Mouse (Mus musculus): Measurements from ENCODE around the gene Tap1.
"Not testable (repeated sequence)": the region's sequence is repeated elsewhere in the genome, so short reads cannot be mapped to it uniquely, and the experiment has no call there.

The Tap1 gene

DNA sequence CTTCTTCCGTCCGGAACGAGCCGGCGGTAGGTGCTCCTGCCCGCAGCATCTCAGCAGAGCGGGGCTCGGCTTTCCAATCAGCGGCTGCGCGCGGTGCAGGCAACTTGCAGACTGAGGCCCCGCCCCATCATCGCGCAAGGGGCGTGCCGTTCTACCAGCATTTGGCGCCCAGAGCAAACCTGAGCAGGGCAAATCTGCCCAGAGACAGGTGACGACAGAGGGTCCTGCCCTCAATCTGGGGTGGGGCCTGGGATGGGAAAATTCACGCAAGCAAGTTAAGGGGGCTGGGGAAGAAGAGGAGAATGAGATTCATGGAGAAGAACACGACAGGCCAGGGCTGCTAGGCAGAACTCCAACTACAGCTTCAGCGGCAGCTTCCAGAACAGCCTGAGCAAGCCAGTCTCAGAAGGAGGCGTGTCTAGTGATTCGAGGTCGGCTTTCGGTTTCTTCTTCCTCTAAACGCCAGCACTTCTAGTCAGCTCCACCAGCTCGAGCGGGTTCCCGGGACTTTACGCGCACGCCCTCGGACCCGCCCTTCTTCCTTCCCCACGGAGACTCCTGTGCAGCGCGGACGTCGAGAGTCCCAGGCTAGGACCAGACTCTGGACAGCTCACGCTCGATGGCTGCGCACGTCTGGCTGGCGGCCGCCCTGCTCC, at the start of gene Tap1, which contains the start of gene Psmb9:
Tap1 (plus strand) TSS at position 293 of the 656 bp plus-strand sequence.
Psmb9 (minus strand) TSS at position 504 of the 656 bp plus-strand sequence.
- peak; percentile 93 for DNase-seq (ENCODE audit: extremely low read depth, insufficient read length, low spot score)

DNA sequence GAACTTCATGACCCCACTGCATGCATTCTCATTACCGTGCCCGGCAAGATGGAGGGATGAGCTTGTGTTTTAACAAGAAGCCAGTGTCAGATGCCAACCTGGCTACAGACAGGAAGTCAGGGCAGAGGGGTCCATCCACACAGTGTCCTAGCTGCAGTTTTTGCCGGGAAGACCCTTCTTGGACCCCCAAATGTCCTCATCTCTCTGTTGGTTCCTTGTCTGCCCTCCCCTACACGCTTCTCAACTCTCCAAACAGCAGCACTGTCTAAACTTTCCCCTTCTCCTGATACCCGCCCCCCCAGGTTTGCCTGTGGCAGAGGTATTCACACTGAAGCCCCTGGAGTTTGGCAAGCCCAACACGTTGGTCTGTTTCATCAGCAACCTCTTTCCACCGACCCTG, 49.8 kb upstream of the Tap1 start:
- DNase-seq (ENCODE audit: extremely low read depth, insufficient read length, low spot score), result no peak

DNA sequence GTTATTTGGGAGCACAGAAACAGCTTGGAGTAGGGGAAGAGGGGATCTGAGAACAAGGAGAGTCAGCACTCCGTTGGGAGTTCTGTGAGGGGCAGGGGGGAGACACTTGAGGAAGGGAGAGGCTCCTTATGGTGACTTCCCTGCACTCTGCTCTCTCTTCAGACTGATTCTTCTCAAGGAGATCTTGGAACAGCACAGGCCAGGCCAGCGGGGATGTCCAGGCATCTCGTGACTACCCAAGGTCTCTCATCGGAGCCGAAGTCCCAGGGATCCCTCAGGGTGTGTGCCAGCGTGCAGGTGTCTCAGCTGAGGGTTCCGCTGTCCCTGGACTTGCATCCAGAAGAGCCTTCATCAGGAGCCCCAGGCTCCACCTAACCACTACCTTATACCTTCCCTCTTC, 48.7 kb upstream of the Tap1 start:
- DNase-seq (ENCODE audit: extremely low read depth, insufficient read length, low spot score), result no peak

DNA sequence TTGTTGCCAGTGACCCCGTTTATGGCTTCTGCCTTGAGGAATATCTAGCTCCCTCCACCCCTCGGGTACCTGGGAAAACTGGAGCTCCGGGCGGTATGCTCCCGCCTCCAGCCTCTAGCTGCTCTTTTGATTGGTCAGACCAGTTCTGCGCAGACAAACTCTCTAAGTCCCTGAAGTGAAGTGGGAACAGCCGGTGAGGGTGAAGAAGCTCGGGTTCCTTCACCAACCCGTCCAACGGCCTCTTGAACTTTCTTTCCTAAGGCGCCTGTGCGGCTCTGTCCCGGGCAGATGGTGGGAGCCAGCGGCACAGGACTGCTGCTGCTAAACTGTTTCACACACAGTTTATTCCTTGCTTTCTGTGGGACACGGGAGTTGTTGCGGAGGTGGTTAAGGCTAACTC, 47.9 kb upstream of the Tap1 start:
- no peak for DNase-seq (ENCODE audit: extremely low read depth, insufficient read length, low spot score)

DNA sequence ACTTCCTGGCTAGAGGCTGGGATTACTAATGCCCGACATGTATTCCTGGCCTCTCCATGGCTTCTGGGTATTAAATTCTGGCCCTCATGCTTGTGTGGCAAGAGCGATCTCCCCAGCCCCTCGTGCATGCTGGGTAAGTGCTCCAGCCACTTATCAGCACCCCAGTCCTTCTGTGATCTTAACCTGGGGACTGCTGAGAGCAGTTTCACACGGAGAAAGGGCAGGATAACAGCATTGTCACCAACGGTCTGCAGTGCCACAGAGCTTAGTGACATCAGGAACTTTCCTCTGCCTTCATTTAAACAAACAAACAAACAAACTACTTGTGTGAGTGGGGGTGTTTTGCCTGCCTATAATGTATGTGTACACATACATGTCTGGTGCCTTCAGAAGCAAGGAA, 47.1 kb upstream of the Tap1 start:
- no peak for DNase-seq (ENCODE audit: extremely low read depth, insufficient read length, low spot score)

DNA sequence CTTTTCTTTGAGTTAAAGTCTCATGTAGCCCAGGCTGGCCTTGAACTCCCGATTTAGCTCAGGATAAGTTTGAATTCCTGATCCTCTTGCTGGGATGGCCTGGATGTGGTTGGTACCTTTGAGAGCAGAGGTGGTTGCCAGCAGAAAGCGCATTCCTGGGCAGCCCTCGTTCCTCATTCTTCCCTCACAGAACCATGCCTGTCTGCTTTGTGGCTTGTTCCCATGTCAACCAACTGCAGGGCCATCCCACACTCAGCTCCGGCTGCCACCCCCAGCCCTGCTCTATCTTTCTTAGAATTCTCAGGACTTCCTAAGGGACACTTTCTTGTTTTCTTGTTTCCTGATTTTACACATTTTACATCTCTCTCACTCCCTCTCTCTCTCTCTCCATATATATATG, 45.9 kb upstream of the Tap1 start:
- DNase-seq (ENCODE audit: extremely low read depth, insufficient read length, low spot score), result no peak

DNA sequence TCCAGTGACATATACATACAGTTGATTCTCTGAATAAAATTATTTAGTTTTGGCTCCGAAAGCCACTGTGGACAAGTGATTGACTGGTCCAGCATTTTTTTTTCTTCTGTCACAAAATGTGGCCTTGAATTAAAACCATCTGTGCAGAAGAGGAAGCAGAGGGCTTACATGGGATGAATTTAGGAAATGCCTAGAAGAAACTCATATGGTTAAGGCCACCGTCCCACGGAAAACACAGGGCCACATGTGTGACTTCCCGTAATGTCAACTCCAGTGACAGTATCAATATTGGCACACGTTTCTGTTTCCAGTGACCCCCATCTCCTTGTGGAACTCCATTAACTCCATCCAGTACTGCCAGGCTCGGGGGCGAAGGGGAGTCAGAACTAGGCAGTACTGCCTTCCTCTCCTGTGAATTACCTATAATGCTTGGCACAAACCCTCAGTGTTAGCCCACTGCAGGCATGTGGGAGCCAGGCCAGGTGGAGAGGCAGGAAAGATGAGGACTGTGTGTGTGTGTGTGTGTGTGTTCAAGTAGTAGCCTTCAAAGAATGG, 44.8 kb upstream of the Tap1 start:
- no peak for DNase-seq (ENCODE audit: extremely low read depth, insufficient read length, low spot score)

DNA sequence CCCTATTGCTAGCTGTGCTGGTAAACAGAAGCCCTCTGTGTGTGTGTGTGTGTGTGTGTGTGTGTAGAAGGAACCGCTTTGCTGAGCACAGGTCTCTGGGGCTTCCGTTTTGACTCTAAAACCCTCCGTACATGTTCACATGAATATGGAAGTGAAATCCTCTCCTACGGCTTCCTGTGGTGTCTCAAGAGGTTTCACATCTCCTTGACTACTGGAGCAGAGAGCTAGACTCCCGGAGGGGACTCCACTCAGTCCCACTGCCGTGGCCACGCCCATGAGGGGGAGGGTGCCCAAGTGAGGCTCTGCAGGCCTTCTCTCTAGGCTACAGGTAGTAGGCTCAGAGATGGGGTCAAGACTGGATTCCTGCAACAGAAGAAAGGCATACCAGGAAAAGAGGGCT, 44.3 kb upstream of the Tap1 start, which contains the start of gene H2-DMb2:
H2-DMb2 (plus strand) TSS at position 275 of the 400 bp plus-strand sequence.
- no peak for DNase-seq (ENCODE audit: extremely low read depth, insufficient read length, low spot score)

DNA sequence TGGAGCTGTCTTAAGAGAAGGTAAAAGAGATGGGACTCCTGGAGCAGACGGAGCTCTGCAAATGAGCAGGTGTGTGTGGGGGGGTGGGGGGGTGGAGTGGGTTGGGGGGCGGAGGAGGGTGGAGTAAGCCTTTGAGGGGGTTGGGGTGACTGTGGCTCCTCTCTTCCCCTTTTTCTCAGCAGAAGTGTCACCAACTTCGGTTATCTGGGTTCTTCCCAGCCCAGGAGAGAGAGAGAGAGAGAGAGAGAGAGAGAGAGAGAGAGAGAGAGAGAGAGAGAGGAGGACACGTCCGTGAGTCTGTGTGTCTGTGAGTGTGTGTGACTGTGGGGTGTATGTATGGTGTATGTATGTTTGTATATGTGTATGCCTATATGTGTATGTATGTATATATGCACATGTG, 43.9 kb upstream of the Tap1 start:
- no peak for DNase-seq (ENCODE audit: extremely low read depth, insufficient read length, low spot score)

DNA sequence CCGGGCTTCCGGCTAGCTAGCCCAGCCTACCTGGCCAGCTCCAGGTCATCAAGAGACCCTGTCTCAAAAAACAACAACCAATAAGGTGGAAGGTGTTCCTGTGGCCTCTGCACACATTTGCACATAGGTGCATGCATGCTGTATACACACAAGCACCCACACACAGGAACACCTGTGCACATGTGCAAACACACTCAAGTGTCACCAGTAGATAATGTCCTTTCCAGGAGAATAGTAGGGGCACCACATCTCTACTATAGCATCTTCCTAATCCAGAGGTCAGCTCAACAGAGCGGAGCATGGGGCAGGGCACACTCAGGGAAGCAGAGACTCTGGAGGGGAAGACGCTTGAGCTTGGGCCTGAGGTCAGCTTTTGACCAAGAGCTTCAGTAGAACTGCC, 43.1 kb upstream of the Tap1 start:
- not testable (repeated sequence) for DNase-seq (ENCODE audit: extremely low read depth, insufficient read length, low spot score)

DNA sequence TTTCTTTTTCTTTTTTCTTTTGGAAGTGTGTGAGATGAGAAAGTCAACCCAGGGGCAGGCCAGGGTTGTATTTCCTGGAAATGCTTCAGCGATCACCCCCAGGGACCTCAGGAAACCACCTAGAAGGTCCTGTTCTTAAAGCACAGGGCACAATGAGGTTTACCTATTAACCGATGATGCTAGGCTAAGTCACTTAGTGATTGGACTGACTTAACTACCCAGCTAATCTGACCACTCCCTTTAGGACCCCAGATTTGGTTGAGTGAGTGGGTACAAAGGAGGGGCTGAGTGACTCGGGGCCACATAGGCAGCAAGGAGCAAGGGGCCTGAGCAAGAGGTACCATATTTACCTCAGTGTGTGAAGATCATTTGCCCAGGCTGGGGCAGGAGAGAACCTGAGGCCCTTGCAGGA, 42.4 kb upstream of the Tap1 start:
- no peak for DNase-seq (ENCODE audit: extremely low read depth, insufficient read length, low spot score)

DNA sequence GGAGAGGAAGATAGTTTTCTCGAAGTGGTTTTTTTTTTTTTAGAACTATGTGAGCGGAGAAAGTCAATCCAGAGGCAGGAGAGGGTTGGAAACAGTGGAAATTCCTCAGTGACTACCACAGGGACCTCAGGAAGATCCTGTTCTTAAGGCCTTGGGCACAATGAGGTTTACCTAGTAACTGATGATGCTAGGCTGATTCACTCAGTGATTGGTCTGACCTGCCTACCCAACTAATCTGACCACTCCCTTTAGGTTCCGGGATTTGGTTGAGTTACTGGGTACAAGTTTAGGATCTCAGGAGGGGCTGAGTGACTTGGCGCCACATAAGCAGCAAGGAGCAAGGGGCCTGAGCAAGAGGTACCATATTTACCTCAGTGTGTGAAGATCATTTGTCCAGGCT, 34.4 kb upstream of the Tap1 start, which contains the start of gene H2-DMb1:
H2-DMb1 (plus strand) TSS at position 150 of the 400 bp plus-strand sequence.
- peak; percentile 47 for DNase-seq (ENCODE audit: extremely low read depth, insufficient read length, low spot score)

DNA sequence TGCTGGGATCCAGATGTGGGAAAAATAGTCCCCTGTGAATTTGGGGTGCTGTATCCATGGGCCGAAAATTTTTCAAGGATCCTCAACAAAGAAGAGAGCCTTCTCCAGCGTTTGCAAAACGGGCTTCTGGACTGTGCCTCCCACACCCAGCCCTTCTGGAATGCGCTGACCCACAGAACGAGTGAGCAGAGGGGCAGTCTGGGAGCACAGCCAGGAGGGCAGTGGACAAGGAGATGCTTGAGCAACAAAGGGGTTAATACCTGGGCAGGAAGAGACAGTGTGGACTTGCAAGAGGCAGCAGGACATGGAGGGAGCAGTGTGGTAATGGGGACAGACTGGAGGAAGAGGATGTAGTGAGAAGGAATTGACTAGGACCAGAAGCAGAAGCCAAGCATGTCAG, 31.8 kb upstream of the Tap1 start:
- no peak for DNase-seq (ENCODE audit: extremely low read depth, insufficient read length, low spot score)

DNA sequence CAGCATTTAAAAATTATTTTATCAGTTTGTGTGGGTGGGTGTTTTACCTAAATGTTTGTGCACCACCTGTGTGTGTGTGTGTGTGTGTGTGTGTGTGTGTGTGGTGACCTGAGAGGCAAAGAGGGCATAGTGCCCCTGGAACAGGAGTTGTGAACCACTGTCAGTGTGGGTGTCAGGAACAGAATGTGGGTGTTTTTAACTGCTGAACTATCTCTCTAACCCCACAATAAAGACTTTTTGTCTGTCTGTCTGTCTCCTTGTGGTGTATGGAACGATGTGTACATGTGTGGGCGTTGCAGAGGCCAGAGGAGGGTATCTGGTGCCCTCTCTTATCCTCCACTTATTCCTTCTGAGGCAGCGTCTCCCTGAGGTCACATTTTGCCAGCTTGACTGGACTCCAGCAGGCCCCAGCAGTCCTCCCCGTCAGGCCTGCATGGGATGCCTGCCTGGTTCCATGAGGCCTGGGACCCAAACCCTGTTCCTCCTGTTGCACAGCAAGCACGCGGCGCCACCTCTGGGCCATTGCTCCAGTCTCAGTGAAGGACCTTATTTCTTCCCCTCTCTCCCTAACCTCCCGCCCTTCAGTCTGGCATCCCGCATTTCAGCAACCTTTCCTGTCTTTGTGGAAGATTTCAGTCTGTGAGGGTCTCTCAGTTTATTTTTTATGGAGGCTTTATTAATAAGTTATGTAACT, 23.0 kb upstream of the Tap1 start:
- DNase-seq (ENCODE audit: extremely low read depth, insufficient read length, low spot score), result no peak

DNA sequence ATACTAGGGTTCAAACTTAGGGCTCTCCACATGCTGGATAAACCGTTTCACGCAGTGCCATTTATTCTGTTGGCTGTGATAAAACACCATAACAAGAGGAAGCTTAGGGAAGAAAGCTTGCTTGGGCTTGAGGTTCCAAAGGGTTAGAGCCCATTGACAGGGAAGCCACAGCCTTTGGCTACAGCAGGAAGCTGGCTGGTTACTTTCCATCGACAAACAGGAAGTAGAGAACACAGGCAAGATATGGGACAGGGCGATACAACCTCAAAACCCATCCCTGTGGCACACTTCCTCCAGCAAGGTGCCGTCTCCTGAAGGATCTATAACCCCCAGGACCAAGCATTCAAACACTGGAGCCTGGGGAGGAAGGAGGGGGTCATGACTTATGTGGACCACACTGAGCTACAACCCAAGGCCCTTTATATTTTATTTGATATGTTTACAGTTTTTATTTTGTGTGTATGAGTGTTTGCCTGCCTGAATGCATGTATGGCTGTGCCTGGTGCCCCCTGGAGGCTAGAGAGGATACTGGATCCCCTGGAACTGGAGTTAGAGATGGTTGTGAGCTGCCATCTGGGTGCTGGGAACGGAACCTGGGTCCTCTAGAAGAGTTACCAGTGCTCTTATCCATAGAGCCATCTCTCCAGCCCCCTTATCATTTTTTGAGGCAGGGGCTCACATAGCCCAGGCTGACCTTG, 22.2 kb upstream of the Tap1 start:
- no peak for DNase-seq (ENCODE audit: extremely low read depth, insufficient read length, low spot score)

DNA sequence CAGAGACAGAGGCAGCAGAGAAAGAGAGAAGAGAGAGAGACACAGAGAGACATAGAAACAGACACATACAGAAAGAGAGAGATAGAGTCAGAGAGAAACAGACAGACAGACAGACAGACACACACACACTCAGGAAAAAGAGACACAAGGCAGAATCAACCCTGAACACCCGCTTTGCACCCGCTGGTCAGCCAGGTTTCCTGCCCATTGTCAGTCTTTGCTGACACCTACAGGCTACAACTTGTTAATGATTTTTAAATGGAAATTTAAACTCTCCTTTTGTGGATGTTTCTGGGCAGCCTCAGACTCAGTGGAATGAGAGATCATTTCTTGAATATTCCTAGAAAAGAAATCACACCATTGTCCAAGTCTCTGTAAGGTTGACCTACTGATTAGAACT, 18.1 kb upstream of the Tap1 start:
- DNase-seq (ENCODE audit: extremely low read depth, insufficient read length, low spot score), result no peak

DNA sequence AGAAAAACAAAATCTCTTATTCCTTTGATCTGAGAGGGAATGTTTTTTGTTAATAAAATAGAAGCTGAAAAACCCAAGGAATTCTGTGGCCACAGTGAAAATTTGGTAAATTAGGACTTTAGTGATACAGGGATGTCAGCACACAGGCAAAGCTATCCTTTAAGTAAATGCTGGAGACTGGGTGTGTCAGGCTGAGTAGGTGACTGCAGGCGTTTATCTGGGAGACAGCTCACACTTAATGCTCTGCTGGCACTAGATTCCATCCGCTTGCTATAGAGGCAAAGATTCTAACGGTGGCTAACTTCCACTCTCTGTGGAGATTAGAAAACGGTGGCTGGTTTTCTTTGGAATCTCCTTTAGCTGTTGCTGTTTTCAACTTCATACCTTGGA, 16.9 kb upstream of the Tap1 start:
- no peak for DNase-seq (ENCODE audit: extremely low read depth, insufficient read length, low spot score)

DNA sequence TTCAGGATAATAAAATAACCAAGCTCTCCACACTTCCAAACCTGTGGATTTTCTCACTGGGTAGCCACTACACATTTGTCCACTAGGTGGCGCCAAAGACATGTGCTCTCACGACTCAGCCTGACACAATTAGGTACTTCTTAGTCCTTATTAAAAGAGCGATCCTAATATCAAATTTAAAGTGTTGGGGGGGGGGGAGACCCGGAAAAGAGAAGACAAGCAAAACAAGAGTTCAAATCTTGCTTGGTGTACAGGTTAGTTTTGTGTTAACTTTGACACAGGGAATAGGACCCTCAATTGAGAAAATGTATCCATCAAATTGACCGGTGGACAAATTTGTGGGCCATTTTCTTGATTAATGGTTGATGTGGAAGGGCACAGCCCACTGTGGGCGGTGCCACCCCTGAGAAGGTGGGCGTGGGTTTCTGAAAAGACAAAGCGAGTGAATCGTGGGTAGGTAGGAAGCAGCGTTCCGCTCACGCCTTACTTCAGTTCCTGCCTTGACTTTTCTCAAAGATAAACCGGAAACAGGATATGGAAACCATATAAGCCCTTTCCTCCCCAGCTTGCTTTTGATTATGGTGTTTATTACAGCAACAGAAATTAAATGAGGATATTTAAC, 16.4 kb upstream of the Tap1 start:
- no peak for DNase-seq (ENCODE audit: extremely low read depth, insufficient read length, low spot score)

DNA sequence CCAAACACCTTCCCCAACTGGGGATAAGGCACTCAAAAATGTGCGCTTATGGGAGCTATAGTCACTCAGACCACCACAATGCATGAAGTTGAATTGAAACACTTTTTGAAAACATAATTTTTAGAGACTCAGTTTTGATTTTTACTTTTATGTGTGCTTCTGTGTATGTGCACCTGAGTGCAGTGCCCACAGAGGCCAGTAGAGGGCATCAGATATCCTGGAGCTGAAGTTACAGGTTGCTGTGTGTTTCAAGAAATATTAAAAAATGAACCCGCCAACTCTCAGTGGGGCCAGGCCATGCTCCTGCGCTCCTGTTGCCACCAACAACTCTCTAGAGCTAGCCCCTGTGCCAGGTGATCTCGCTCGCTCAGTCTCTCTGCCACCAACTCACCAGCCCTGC, 14.8 kb upstream of the Tap1 start:
- DNase-seq (ENCODE audit: extremely low read depth, insufficient read length, low spot score), result no peak

DNA sequence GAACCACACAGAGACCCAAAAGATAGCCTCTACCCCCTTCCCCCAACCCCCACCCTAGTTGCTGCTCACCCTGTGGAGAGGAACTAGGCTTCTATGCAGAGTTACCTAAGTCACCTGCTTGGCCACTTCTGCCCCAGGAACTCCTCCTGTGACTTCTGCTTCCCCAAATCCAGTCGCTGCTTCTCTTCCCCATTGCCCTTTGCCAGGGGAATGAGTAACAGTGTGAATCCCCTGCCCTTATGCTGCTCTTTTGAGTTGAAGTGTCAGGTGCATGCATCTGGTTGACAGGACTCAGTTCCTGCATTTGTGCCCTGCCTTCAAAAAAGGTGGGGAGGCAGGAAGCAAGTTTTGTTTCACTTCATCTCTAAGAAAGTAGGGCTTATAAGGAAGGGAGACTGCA, 13.3 kb upstream of the Tap1 start:
- no peak for DNase-seq (ENCODE audit: extremely low read depth, insufficient read length, low spot score)

DNA sequence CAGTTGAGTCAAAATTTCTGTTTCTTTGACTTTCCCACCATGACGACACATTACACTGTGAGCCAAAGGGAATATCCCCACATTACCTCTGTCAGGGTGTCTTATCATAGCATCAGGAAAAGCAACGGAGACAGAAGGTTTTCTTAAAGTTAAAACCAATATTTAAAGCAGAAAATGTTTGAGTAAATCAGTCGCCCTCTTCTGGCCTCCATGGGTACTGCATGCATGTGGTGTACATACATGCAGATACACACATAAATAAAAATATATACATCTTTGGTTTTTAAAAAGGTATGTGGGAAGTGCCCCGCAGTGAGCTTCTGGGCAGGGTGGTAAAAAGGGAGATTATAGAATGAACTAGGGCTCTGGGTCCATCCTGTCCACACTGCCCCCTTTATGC, 10.2 kb upstream of the Tap1 start:
- no peak for DNase-seq (ENCODE audit: extremely low read depth, insufficient read length, low spot score)
